Mouse (Mus musculus) ES-E14 (cell line): ENCODE data around the gene Rab7.

Experiments
- MAFK ChIP-seq: IDR thresholded peaks from 2 replicates; pipeline ENCODE4 v1.6.1; 2014; ENCODE audit warnings: mild to moderate bottlenecking, low read depth, low read length, inconsistent platforms; ENCODE audit not compliant: insufficient read depth
- ZC3H11A ChIP-seq: IDR thresholded peaks from 2 replicates; pipeline ENCODE4 v1.6.1; 2012; ENCODE audit warnings: low read depth, mild to moderate bottlenecking, inconsistent platforms, low read length, borderline replicate concordance
- ZNF384 ChIP-seq: IDR thresholded peaks from 2 replicates; pipeline ENCODE4 v1.6.1; 2012; ENCODE audit warnings: low read depth, low read length, inconsistent platforms

GRCm38 (mm10) chr6:88067722-88068121 lies 22.7 kb upstream of the Rab7 start:
- TF ChIP-seq ZNF384: no peak
- no peak for TF ChIP-seq MAFK
- TF ChIP-seq ZC3H11A: no peak
